Mouse (Mus musculus): ENCODE results near the gene Cdkn2aipnl. TPM values are rescaled to one million over a fixed set of nuclear protein-coding genes. Genes with fewer than 3 reads are reported as not detected.
A peak's percentile ranks its signal among the peaks of the same experiment; 100 is the strongest.

Cdkn2aipnl gene
- total RNA-seq, 2 experiments from 2014 or later = 8.8 to 10.5 TPM

DNA sequence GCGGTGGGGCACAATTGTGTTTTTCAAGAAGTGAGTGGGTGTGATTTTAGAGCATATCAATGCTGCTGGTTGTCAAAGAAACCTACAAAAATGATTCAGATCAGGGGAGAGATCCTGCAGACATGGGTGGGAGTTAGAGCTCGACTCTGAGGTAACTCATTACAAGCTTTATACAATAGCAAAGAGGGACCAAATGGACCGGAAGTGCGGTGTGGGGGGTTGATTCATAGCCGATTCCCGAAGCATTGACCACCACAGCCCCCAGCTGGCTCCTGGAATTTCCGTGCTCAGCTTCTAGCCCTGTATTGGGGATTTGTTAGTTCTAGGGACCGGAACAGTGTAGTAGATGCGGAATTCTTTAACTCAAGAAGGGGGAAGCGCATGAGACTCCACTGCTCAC, 33.9 kb downstream of the Cdkn2aipnl start:
- intact Hi-C loops (cut with DNase I) = loop anchor here (5.0 to 10.0 kb wide), 2 partner anchors 231 to 377 kb away; partner anchors contain the start of gene Skp1a
- no peak for DNase-seq (ENCODE audit: low spot score)

DNA sequence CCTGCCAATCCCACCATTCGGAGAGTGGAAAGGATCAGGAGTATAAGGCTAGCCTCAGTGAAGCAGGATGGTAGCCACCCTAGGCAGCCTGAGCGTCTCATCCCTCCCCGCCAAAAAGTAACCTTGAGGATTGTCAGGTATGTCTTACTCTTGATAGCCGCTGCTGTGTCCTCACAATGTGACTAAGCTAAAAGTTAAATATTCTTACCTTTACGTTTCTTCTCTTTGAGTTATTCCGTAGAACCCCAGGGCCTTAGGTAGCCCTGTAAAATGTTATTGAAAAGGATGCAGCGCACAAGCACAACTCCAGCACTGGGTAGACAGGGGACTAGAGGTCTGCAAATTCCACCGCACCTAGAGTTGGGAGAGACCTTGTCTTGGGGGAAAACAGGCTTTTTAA, 34.4 kb downstream of the Cdkn2aipnl start:
- no peak for DNase-seq (ENCODE audit: low spot score)
- intact Hi-C loops (cut with DNase I) = loop anchor here (5.0 to 10.0 kb wide), 2 partner anchors 230 to 377 kb away; partner anchors contain the start of gene Skp1a

DNA sequence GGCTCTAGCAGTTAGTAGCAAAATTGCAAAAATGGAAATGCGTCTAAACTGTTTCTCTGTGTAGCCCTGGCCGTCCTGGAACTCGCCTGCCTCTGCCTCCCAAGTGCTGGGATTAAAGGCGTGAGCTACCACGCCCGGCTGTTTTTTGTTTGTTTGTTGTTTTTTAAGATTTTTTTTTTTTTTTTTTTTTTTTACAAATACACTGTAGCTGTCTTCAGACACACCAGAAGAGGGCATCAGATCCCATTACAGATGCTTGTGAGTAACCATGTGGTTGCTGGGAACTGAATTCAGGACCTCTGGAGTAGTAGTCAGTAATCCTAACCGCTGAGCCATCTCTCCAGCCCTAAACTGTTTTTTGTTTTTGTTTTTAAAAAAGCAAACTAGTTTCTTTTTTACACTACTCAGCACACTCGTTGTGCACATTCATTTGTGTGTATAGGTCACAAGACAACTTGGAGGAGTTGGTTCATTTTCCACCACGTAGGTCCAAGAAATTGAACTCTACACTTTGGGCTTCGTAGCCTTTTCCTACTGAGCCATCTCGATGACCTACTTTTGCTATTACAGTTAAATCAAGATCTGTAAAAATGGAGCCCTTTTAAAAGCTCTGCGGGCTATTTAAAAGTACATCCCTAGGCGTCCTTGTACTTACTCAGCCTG, 35.5 kb downstream of the Cdkn2aipnl start:
- no peak for DNase-seq (ENCODE audit: low spot score)
- intact Hi-C loops (cut with DNase I) = loop anchor here (5.0 to 10.0 kb wide), 2 partner anchors 229 to 378 kb away; partner anchors contain the start of gene Skp1a

DNA sequence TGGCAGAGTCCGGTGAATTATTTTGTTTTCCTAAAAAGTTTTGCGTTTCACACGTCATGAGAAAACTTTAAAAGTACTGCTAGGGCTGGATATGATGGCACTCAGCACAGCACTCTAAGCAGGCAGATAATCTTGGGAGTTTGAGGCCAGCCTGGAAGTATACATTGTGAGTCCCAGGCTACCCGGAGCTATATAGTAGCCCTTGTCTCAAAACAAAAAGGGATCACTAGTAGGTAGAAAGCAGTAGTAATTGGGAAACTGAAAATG, 36.0 kb downstream of the Cdkn2aipnl start:
- no peak for DNase-seq (ENCODE audit: low spot score)
- intact Hi-C loops (cut with DNase I) = loop anchor here (5.0 to 10.0 kb wide), 2 partner anchors 229 to 379 kb away; partner anchors contain the start of gene Skp1a

DNA sequence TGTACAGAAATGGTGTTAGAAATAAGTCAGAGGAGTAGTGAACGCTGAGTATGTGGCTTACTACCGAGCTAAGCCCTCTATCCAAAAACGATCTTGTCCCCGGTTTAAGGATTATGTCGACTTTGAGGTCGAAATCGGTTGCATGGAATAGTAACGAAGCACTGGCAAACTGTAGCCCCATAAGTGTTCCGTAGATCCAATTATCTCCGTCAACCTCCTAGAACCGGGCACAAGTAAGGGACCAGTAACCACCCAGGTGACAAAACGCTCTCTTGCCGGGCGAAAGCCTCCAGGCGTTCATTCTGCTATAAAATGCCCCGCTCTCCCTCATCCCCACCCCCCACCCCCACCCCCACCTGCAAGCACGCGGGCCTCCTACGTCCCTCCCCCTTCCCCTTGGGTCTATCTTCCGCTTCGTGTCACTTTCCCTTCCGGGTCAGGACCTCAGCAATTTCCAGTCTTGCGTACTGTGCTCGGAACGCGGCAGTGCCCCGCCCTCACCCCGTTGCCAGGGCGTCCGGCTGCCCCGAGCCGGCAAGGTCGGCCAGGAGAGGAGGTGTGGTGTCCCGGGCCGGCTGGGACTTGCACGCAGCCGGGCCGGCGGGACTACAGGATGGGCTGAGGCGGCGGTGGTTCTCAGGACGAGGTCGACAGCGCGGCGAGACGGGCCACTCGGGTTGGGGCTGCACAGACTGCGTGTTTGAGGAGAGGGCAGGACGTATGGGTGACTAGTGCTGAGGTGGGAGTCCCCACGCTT, 36.5 kb downstream of the Cdkn2aipnl start, which contains the start of gene Cdkl3:
Gene Cdkl3 (plus strand): TSS at position 450 of the 757 bp plus-strand sequence.
- intact Hi-C loops (cut with DNase I) = loop anchor here (5.0 to 10.0 kb wide), 2 partner anchors 228 to 379 kb away; partner anchors contain the start of gene Skp1a
- peak; percentile 93 for DNase-seq (ENCODE audit: low spot score)

DNA sequence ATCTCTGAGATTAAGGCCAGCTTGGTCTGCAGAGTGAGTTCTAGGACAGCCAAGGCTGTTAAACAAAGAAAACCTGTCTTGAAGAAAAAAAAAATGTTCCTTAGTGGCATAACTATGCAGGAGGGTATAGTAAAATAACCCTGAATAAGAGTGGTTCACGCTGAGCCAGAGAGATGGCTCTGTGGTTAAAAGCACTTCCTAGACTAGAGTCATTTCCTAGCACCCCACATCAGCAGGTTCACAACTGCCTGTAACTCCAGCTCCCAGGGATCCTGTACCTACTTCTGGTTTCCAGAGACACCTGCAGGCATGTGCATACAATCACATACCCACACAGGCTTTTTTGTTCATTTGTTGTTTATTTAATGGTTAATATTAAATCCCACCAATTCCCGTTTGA, 38.1 kb downstream of the Cdkn2aipnl start:
- DNase-seq (ENCODE audit: low spot score) = no peak
- intact Hi-C loops (cut with DNase I) = loop anchor here (5.0 to 10.0 kb wide), 2 partner anchors 92 to 381 kb away; partner anchors contain the start of gene Ppp2ca

DNA sequence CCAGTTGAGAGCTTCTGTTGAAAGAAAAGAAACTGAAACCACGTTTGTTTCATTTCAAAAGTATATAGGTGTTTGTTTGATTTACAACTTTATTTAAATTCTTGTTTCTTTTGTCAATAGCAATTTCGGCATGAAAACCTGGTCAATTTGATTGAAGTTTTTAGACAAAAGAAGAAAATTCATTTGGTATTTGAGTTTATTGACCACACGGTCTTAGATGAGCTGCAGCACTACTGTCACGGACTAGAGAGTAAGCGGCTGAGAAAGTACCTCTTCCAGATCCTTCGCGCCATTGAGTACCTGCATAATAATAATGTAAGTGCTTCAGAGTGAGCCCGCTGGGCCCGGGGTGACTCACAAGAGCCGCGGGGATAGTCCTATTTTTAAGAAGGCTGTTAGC, 43.5 kb downstream of the Cdkn2aipnl start:
- DNase-seq (ENCODE audit: low spot score) = no peak
- intact Hi-C loops (cut with DNase I) = no loop called here

DNA sequence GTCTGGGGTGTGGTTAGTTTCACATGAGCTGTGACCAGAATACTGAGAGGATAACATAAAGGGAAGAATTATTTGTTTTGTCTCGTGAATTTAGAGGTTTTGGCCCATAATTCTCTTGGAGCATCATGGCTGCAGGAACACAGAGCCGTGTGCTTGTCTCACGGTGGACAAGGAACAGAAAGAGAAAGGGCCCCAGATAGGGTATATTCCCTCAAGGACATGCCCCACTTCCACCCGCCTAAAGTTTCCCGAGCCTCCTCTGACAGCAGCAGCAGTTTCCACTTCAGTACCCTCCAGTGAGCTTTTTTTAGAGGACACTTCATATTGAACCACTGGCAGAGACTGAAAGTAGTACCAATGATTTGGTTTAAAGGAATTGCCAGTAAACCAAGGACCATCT, 44.1 kb downstream of the Cdkn2aipnl start:
- intact Hi-C loops (cut with DNase I) = no loop called here
- DNase-seq (ENCODE audit: low spot score) = no peak

DNA sequence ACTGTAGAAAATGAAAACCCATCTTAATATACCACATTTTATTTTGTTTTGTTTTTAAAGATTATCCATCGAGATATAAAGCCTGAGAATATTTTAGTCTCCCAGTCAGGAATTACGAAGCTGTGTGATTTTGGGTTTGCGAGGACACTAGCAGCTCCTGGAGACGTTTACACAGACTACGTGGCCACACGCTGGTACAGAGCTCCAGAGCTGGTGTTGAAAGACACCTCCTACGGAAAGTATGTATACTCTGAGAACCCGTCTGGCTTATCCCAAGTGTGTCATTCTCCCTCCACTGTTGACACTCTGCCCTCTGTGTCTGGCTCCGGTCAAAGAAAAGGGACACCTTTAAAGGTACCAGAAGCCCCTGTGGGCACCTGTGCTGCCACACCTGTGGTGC, 50.8 kb downstream of the Cdkn2aipnl start:
- DNase-seq (ENCODE audit: low spot score) = no peak
- intact Hi-C loops (cut with DNase I) = loop anchor here (5.0 kb wide), 1 partner anchor 69 kb away; no protein-coding TSS in a partner anchor

Other genes with a start within 250 kb of the Cdkn2aipnl start
- 10 to 100 TPM; 16.3 to 16.7 TPM for gene Sec24a, start 204.0 kb upstream of the Cdkn2aipnl start, total RNA-seq (2021)
- 100 to 1,000 TPM; 128 to 129 TPM for gene Sar1b, start 204.0 kb upstream of the Cdkn2aipnl start, total RNA-seq (2021)
- gene Jade2, start 110.0 kb upstream of the Cdkn2aipnl start, total RNA-seq (2021) = 1 to 10 TPM; 6.5 to 8.8 TPM
- 100 to 1,000 TPM; 256 to 295 TPM for gene Ube2b, start 33.1 kb downstream of the Cdkn2aipnl start, total RNA-seq (2021)
- 1 to 10 TPM; 3.8 to 4.1 TPM for gene Cdkl3, start 36.6 kb downstream of the Cdkn2aipnl start, total RNA-seq (2021)
- gene Ppp2ca, start 131.0 kb downstream of the Cdkn2aipnl start, total RNA-seq (2021) = 10 to 100 TPM; 50.8 to 55.6 TPM
- gene Olfr1373, start 177.9 kb downstream of the Cdkn2aipnl start, total RNA-seq (2021) = not detected
- not detected for gene Olfr1371, start 246.3 kb downstream of the Cdkn2aipnl start, total RNA-seq (2021)